Mouse (Mus musculus) stomach, embryonic 15.5 days (tissue): ENCODE data around the gene Gpr84. TPM values are rescaled to one million over a fixed set of nuclear protein-coding genes. Genes with fewer than 3 reads are reported as not detected.

Experiments used
- ATAC-seq: fragments of 200-750 bp; cut with Nextera tagmentation; 2 replicates; pipeline ENCODE4 v1.8.0; 2017; ENCODE audit warnings: low read depth, moderate number of reproducible peaks, moderate TSS enrichment; ENCODE audit not compliant: insufficient read depth, low FRiP score
- H3K27ac ChIP-seq: fragments of 300-500 bp; sonication (generic); 2 replicates; pipeline ENCODE4 v1.5.1; 2015; ENCODE audit warnings: mild to moderate bottlenecking, inconsistent platforms
- H3K27me3 ChIP-seq: fragments of 300-500 bp; sonication (generic); replicated peaks from 2 replicates; pipeline ENCODE4 v1.6.1; 2015; ENCODE audit warnings: inconsistent platforms
- H3K36me3 ChIP-seq: fragments of 300-500 bp; sonication (generic); 2 replicates; pipeline ENCODE4 v1.6.1; 2015; ENCODE audit warnings: inconsistent platforms
- H3K4me1 ChIP-seq: fragments of 300-500 bp; sonication (generic); 2 replicates; pipeline ENCODE4 v1.6.1; 2015; ENCODE audit warnings: inconsistent platforms
- H3K4me2 ChIP-seq: fragments of 300-500 bp; sonication (generic); 2 replicates; pipeline ENCODE4 v1.6.1; 2015; ENCODE audit warnings: mild to moderate bottlenecking, inconsistent platforms
- H3K4me3 ChIP-seq: fragments of 300-500 bp; sonication (generic); replicated peaks from 2 replicates; pipeline ENCODE4 v1.5.1; 2015; ENCODE audit warnings: inconsistent platforms
- H3K9ac ChIP-seq: fragments of 300-500 bp; sonication (generic); 2 replicates; pipeline ENCODE4 v1.6.1; 2015; ENCODE audit warnings: inconsistent platforms
- H3K9me3 ChIP-seq: fragments of 300-500 bp; sonication (generic); 2 replicates; pipeline ENCODE4 v1.6.1; 2016; ENCODE audit warnings: inconsistent platforms
- WGBS: fragments of 180-500 bp; shearing (Covaris S2); methylation state at CpG from one replicate; pipeline ENCODE4 v1.1.7; 2015; 5-methylcytosine and 5-hydroxymethylcytosine counted together
- polyA plus RNA-seq: library from polyadenylated mRNA; unstranded; fragments of >200 nt; fragmentation: Nextera tagmentation; extraction: Ambion mirVana; gene quantifications from 2 replicates; pipeline ENCODE4 v1.2.1, GENCODE M21; 2015

The Gpr84 gene
- polyA plus RNA-seq, 1 experiment from 2014 or later = 0.46 TPM

- WGBS = 9% methylated on average over 8 of the region's 8 CpGs
- no peak for ATAC-seq
- Histone ChIP-seq H3K4me1 (peaks cover 76% of the 10 kb centered on the region), H3K36me3 (no peaks in the 10 kb centered on the region), H3K9me3 (no peaks in the 10 kb centered on the region), H3K4me3 (peak overlapping the region; percentile 42), H3K27me3 (no peaks in the 10 kb centered on the region), H3K9ac (peak overlapping the region; percentile 37; the same call in 1 of the 2 replicates), H3K27ac (peak overlapping the region; percentile 95), H3K4me2 (peak overlapping the region; percentile 80)
Observed at GRCm38 (mm10) chr15:103303916-103304615, 6.3 kb downstream of the Gpr84 start.

GRCm38 (mm10) chr15:103302341-103303021, 7.9 kb downstream of the Gpr84 start:
- Histone ChIP-seq H3K27ac (peak overlapping the region; percentile 78), H3K4me1 (peaks cover 69% of the 10 kb centered on the region), H3K27me3 (no peaks in the 10 kb centered on the region), H3K4me2 (no peak overlapping the region), H3K36me3 (peaks cover 8% of the 10 kb centered on the region; the same call in 1 of the 2 replicates), H3K4me3 (no peak overlapping the region), H3K9ac (no peak overlapping the region), H3K9me3 (no peaks in the 10 kb centered on the region)
- no peak for ATAC-seq
- WGBS = 24% methylated on average over 6 of the region's 6 CpGs

- Histone ChIP-seq H3K4me2 (no peak overlapping the region), H3K27ac (peak overlapping the region; percentile 78), H3K36me3 (peaks cover 11% of the 10 kb centered on the region), H3K9me3 (no peaks in the 10 kb centered on the region), H3K27me3 (no peaks in the 10 kb centered on the region), H3K4me3 (no peak overlapping the region), H3K9ac (no peak overlapping the region), H3K4me1 (peaks cover 63% of the 10 kb centered on the region)
- WGBS = 39% methylated on average over 5 of the region's 5 CpGs
- ATAC-seq = no peak
Observed at GRCm38 (mm10) chr15:103301547-103302340, 8.7 kb downstream of the Gpr84 start.

GRCm38 (mm10) chr15:103301046-103301445, 9.4 kb downstream of the Gpr84 start:
- Histone ChIP-seq H3K27ac (peak overlapping the region; percentile 83), H3K9me3 (no peaks in the 10 kb centered on the region), H3K9ac (no peak overlapping the region), H3K4me2 (no peak overlapping the region), H3K4me1 (peaks cover 59% of the 10 kb centered on the region), H3K36me3 (peaks cover 15% of the 10 kb centered on the region), H3K4me3 (no peak overlapping the region), H3K27me3 (no peaks in the 10 kb centered on the region)
- WGBS = 28% methylated on average over 2 of the region's 2 CpGs
- no peak for ATAC-seq

- 35% methylated on average over 2 of the region's 2 CpGs for WGBS
- Histone ChIP-seq H3K36me3 (peaks cover 15% of the 10 kb centered on the region), H3K4me1 (peaks cover 54% of the 10 kb centered on the region), H3K9ac (no peak overlapping the region), H3K4me3 (no peak overlapping the region), H3K27ac (peak overlapping the region; percentile 83), H3K9me3 (no peaks in the 10 kb centered on the region), H3K27me3 (no peaks in the 10 kb centered on the region), H3K4me2 (peak overlapping the region; percentile 40)
- ATAC-seq = no peak
Observed at GRCm38 (mm10) chr15:103300560-103300959, 9.9 kb downstream of the Gpr84 start.

- peaks cover 54% of the 10 kb centered on the region for H3K4me1 ChIP-seq
- peak overlapping the region; percentile 40 for H3K4me2 ChIP-seq
- 0 out of 2 replicates have a peak overlapping the region, but pooled peaks have one; percentile 15 for H3K4me3 ChIP-seq
Observed at GRCm38 (mm10) chr15:103300067-103300471, 10.3 kb downstream of the Gpr84 start.

GRCm38 (mm10) chr15:103299644-103300043, 10.8 kb downstream of the Gpr84 start:
- WGBS = 41% methylated on average over 8 of the region's 8 CpGs
- H3K27me3 ChIP-seq = no peaks in the 10 kb centered on the region

More at GRCm38 (mm10) chr15:103300067-103300471, 10.3 kb downstream of the Gpr84 start:
- 14% methylated on average over 18 of the region's 18 CpGs for WGBS
- Histone ChIP-seq H3K9ac (no peak overlapping the region), H3K9me3 (no peaks in the 10 kb centered on the region), H3K36me3 (peaks cover 15% of the 10 kb centered on the region), H3K27me3 (no peaks in the 10 kb centered on the region), H3K27ac (peak overlapping the region; percentile 83)
- ATAC-seq = no peak

GRCm38 (mm10) chr15:103298861-103299616, 11.4 kb downstream of the Gpr84 start:
- H3K36me3 ChIP-seq = peaks cover 15% of the 10 kb centered on the region
- no peaks in the 10 kb centered on the region for H3K27me3 ChIP-seq
- H3K9me3 ChIP-seq = no peaks in the 10 kb centered on the region
- no peak for ATAC-seq
- WGBS = 69% methylated on average over 5 of the region's 5 CpGs
- H3K27ac ChIP-seq = peak overlapping the region; percentile 83
- H3K4me1 ChIP-seq = peaks cover 47% of the 10 kb centered on the region
- H3K4me2 ChIP-seq = no peak overlapping the region
- no peak overlapping the region for H3K4me3 ChIP-seq
- H3K9ac ChIP-seq = no peak overlapping the region

More at GRCm38 (mm10) chr15:103299644-103300043, 10.8 kb downstream of the Gpr84 start:
- Histone ChIP-seq H3K4me2 (peak overlapping the region; percentile 40; the same call in 1 of the 2 replicates), H3K9me3 (no peaks in the 10 kb centered on the region), H3K36me3 (peaks cover 15% of the 10 kb centered on the region), H3K9ac (no peak overlapping the region), H3K4me3 (no peak overlapping the region), H3K27ac (peak overlapping the region; percentile 83), H3K4me1 (peaks cover 53% of the 10 kb centered on the region)
- no peak for ATAC-seq

GRCm38 (mm10) chr15:103298026-103298425, 12.4 kb downstream of the Gpr84 start:
- Histone ChIP-seq H3K9me3 (no peaks in the 10 kb centered on the region), H3K27me3 (no peaks in the 10 kb centered on the region), H3K4me2 (no peak overlapping the region), H3K4me3 (no peak overlapping the region), H3K27ac (no peak overlapping the region), H3K36me3 (peaks cover 23% of the 10 kb centered on the region), H3K9ac (no peak overlapping the region), H3K4me1 (peaks cover 38% of the 10 kb centered on the region)
- 77% methylated on average over 3 of the region's 3 CpGs for WGBS
- ATAC-seq = no peak

GRCm38 (mm10) chr15:103297313-103297712, 13.1 kb downstream of the Gpr84 start:
- Histone ChIP-seq H3K9ac (no peak overlapping the region), H3K27ac (no peak overlapping the region), H3K27me3 (no peaks in the 10 kb centered on the region), H3K36me3 (peaks cover 30% of the 10 kb centered on the region), H3K4me1 (peaks cover 30% of the 10 kb centered on the region), H3K9me3 (no peaks in the 10 kb centered on the region), H3K4me2 (no peak overlapping the region), H3K4me3 (no peak overlapping the region)
- ATAC-seq = no peak
- WGBS = 65% methylated on average over 6 of the region's 6 CpGs

- no peaks in the 10 kb centered on the region for H3K27me3 ChIP-seq
- H3K9ac ChIP-seq = no peak overlapping the region
- H3K4me3 ChIP-seq = no peak overlapping the region
- H3K27ac ChIP-seq = no peak overlapping the region
- H3K4me1 ChIP-seq = peaks cover 18% of the 10 kb centered on the region; the same call in 1 of the 2 replicates
- H3K36me3 ChIP-seq = peaks cover 43% of the 10 kb centered on the region
- ATAC-seq = no peak
- H3K4me2 ChIP-seq = no peak overlapping the region
- WGBS = 26% methylated on average over 5 of the region's 5 CpGs
- no peaks in the 10 kb centered on the region for H3K9me3 ChIP-seq
Observed at GRCm38 (mm10) chr15:103295851-103296250, 14.6 kb downstream of the Gpr84 start.
